Mouse (Mus musculus): ENCODE measurements around the gene Dyrk1b. TPM values are rescaled to one million over a fixed set of nuclear protein-coding genes. Genes with fewer than 3 reads are reported as not detected.

The Dyrk1b gene
- polyA plus RNA-seq, 1 experiment from 2014 or later = 17.6 TPM

GRCm38 (mm10) chr7:28169489-28170422 lies 9.5 kb upstream of the Dyrk1b start, which contains the start of gene Fbl:
Gene Fbl, plus strand, starts transcription at chr7:28169710.
- under 1% methylated on average over 80 of the region's 80 CpGs for WGBS

DNA sequence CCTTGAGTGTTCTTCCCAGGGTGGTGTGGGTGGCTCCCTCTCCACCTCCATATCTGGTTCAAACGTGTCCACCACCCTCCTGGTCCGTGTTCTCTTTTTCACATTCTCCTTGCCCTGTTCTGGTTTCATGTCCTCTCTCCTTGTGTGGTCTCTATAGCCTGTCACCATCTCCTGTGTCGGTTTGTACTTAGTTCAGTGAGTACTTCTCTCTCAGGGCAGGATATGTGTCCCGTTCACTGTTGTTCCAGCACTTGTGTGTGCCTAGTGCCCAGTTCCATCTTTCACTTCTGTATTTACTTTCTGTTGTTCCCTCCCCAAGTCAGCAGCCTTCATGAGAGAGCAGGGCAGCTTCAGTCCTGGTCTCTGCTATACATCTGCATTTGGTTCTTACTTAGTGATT lies 3.9 kb upstream of the Dyrk1b start:
- Histone ChIP-seq H3K9ac (replicated peaks) (no peak overlapping the region), H3K36me3 (peaks cover 44% of the 10 kb centered on the region), H3K27ac (no peak overlapping the region), H3K4me3 (replicated peaks) (no peak overlapping the region), H3K4me2 (no peak overlapping the region), H3K27me3 (no peaks in the 10 kb centered on the region), H3K4me1 (replicated peaks) (peaks cover 15% of the 10 kb centered on the region), H3K9me3 (no peaks in the 10 kb centered on the region)
- ATAC-seq (ENCODE audit: insufficient number of reproducible peaks, insufficient read depth, low FRiP score, low TSS enrichment, low read depth) = no peak
- WGBS = 88% methylated on average over 4 of the region's 4 CpGs

More at GRCm38 (mm10) chr7:28169489-28170422, 9.5 kb upstream of the Dyrk1b start, which contains the start of gene Fbl:
- ATAC-seq (ENCODE audit: insufficient number of reproducible peaks, insufficient read depth, low FRiP score, low TSS enrichment, low read depth) = peak; percentile 72
- Histone ChIP-seq H3K27ac (peak within 1 kb of the TSS; percentile 85), H3K27me3 (no peaks in the 10 kb centered on the region), H3K36me3 (peaks cover 3% of the 10 kb centered on the region), H3K9ac (replicated peaks) (peak within 1 kb of the TSS; percentile 80), H3K4me3 (replicated peaks) (peak within 1 kb of the TSS; percentile 86), H3K9me3 (peaks cover 8% of the 10 kb centered on the region; the same call in 1 of the 2 replicates), H3K4me2 (peak within 1 kb of the TSS; percentile 82), H3K4me1 (replicated peaks) (peaks cover 24% of the 10 kb centered on the region)

DNA sequence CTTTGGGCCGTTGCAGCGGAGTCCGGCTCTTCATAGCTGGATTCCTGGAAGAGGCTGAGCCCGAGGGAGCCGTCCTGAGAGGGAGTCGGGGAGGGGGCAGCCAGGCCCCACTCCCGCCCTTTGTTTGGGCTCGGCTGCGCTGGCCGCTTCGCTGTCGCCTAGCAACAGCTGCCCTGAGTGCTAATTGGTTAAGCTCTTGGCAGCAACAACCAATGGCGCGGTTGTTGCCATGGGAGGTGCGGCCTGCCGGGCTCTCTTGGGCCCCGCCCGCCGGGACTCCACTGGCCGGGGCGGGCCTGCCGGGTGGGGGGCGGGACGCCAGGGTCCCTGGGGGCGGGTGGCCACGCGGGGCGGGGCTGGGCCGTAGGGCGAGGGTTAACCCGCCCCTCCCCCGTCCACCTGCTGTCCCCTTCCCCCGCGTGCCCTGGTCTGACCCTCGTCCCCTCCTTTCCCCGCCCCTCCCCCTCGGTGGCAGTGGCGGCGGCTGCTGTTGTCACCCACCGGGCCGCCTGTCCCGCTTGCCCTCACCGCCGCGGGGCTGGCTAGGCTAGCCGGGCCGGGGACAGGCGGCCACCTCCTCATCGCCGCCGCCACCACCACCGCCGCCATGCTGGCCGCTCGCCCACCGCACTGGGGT lies 590 bp downstream of the Dyrk1b start:
- H3K36me3 ChIP-seq = peaks cover 80% of the 10 kb centered on the region
- peak overlapping the region; percentile 93 for H3K4me3 ChIP-seq (replicated peaks)
- H3K4me1 ChIP-seq (replicated peaks) = peaks cover 12% of the 10 kb centered on the region
- peak; percentile 93 for ATAC-seq (ENCODE audit: insufficient number of reproducible peaks, insufficient read depth, low FRiP score, low TSS enrichment, low read depth)
- H3K9me3 ChIP-seq = no peaks in the 10 kb centered on the region
- 1% methylated on average over 35 of the region's 56 CpGs for WGBS
- H3K27me3 ChIP-seq = no peaks in the 10 kb centered on the region
- H3K9ac ChIP-seq (replicated peaks) = peak overlapping the region; percentile 86
- H3K4me2 ChIP-seq = peak overlapping the region; percentile 95
- H3K27ac ChIP-seq = peak overlapping the region; percentile 91

DNA sequence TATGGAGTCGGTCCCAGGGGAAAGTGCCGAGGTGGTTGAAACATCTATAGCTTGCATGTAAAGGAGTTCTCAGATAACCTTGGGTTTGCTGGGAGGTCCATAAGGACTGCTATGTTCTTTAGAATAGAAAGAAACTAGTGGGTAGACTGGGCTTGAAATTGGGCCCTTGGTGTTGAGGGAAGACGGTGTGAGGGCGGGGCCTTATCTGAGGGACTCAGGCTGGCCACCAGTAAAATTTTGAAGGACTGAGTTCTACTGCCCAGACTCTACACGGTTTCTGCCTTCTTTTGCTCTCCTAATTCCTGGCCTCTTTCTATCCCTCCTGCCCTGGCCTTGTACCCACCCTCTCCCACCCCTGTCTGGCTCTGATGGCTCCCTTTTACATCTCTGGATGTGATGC lies 1.6 kb downstream of the Dyrk1b start:
- H3K4me3 ChIP-seq (replicated peaks) = peak overlapping the region; percentile 93
- H3K9ac ChIP-seq (replicated peaks) = peak overlapping the region; percentile 86
- no peak for ATAC-seq (ENCODE audit: insufficient number of reproducible peaks, insufficient read depth, low FRiP score, low TSS enrichment, low read depth)
- peak overlapping the region; percentile 78; the same call in 1 of the 2 replicates for H3K27ac ChIP-seq
- WGBS = 87% methylated on average over 5 of the region's 5 CpGs
- peaks cover 12% of the 10 kb centered on the region for H3K4me1 ChIP-seq (replicated peaks)
- H3K36me3 ChIP-seq = peaks cover 80% of the 10 kb centered on the region
- no peaks in the 10 kb centered on the region for H3K27me3 ChIP-seq
- H3K4me2 ChIP-seq = peak overlapping the region; percentile 95
- H3K9me3 ChIP-seq = no peaks in the 10 kb centered on the region

- Histone ChIP-seq H3K9ac (replicated peaks) (no peak overlapping the region), H3K27me3 (no peaks in the 10 kb centered on the region), H3K27ac (no peak overlapping the region), H3K36me3 (peaks cover 80% of the 10 kb centered on the region), H3K4me1 (replicated peaks) (peaks cover 12% of the 10 kb centered on the region), H3K9me3 (no peaks in the 10 kb centered on the region), H3K4me2 (0 out of 2 replicates have a peak overlapping the region, but pooled peaks have one; percentile 95), H3K4me3 (replicated peaks) (0 out of 2 replicates have a peak overlapping the region, but pooled peaks have one; percentile 10)
- 98% methylated on average over 12 of the region's 12 CpGs for WGBS
- ATAC-seq (ENCODE audit: insufficient number of reproducible peaks, insufficient read depth, low FRiP score, low TSS enrichment, low read depth) = no peak
Observed at GRCm38 (mm10) chr7:28181376-28181775, 2.1 kb downstream of the Dyrk1b start.

- H3K4me3 ChIP-seq (replicated peaks) = no peak overlapping the region
- no peak overlapping the region for H3K27ac ChIP-seq
- peaks cover 12% of the 10 kb centered on the region for H3K4me1 ChIP-seq (replicated peaks)
- H3K9ac ChIP-seq (replicated peaks) = no peak overlapping the region
- no peaks in the 10 kb centered on the region for H3K9me3 ChIP-seq
- H3K27me3 ChIP-seq = no peaks in the 10 kb centered on the region
- no peak for ATAC-seq (ENCODE audit: insufficient number of reproducible peaks, insufficient read depth, low FRiP score, low TSS enrichment, low read depth)
- H3K4me2 ChIP-seq = no peak overlapping the region
- H3K36me3 ChIP-seq = peaks cover 80% of the 10 kb centered on the region
- 98% methylated on average over 21 of the region's 22 CpGs for WGBS
Observed at GRCm38 (mm10) chr7:28182320-28182719, 3.1 kb downstream of the Dyrk1b start.

DNA sequence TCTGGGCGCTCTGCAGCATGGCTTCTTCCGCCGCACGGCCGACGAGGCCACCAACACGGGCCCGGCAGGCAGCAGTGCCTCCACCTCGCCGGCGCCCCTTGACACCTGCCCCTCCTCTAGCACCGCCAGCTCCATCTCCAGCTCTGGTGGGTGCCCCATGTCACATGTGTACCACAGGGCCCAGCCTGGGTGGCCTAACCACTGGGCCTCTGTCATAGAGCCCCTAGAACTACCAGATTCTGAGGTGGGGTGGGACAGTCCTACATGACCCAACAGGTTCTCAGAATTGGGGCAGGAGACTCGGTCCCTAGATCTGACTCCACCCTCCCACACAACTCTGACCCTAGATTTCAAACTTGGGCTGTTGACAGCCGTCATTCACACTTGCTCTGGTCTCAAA lies 6.6 kb downstream of the Dyrk1b start:
- H3K36me3 ChIP-seq = peaks cover 100% of the 10 kb centered on the region
- no peak overlapping the region for H3K9ac ChIP-seq (replicated peaks)
- peaks cover 5% of the 10 kb centered on the region for H3K4me1 ChIP-seq (replicated peaks)
- H3K27me3 ChIP-seq = no peaks in the 10 kb centered on the region
- H3K9me3 ChIP-seq = no peaks in the 10 kb centered on the region
- no peak overlapping the region for H3K27ac ChIP-seq
- H3K4me2 ChIP-seq = no peak overlapping the region
- WGBS = 95% methylated on average over 14 of the region's 14 CpGs
- H3K4me3 ChIP-seq (replicated peaks) = no peak overlapping the region
- ATAC-seq (ENCODE audit: insufficient number of reproducible peaks, insufficient read depth, low FRiP score, low TSS enrichment, low read depth) = no peak

DNA sequence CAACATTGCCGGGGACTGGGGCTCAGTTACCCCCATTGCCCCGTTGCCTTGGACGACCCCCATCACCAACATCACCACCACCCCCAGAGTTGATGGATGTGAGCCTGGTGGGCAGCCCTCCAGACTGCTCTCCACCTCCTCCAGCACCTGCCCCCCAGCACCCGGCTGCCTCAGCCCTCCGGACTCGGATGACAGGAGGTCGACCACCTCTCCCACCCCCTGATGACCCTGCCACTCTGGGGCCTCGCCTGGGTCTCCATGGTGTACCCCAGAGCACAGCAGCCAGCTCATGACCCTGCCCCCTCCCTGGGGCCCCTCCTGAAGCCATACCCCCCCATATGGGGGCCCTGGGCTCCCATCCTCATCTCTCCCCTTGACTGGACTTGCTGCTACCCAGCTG lies 7.4 kb downstream of the Dyrk1b start:
- no peak for ATAC-seq (ENCODE audit: insufficient number of reproducible peaks, insufficient read depth, low FRiP score, low TSS enrichment, low read depth)
- Histone ChIP-seq H3K9ac (replicated peaks) (no peak overlapping the region), H3K27me3 (no peaks in the 10 kb centered on the region), H3K4me2 (no peak overlapping the region), H3K9me3 (no peaks in the 10 kb centered on the region), H3K36me3 (peaks cover 100% of the 10 kb centered on the region), H3K27ac (no peak overlapping the region), H3K4me3 (replicated peaks) (no peak overlapping the region), H3K4me1 (replicated peaks) (no peaks in the 10 kb centered on the region)
- WGBS = 96% methylated on average over 6 of the region's 8 CpGs

DNA sequence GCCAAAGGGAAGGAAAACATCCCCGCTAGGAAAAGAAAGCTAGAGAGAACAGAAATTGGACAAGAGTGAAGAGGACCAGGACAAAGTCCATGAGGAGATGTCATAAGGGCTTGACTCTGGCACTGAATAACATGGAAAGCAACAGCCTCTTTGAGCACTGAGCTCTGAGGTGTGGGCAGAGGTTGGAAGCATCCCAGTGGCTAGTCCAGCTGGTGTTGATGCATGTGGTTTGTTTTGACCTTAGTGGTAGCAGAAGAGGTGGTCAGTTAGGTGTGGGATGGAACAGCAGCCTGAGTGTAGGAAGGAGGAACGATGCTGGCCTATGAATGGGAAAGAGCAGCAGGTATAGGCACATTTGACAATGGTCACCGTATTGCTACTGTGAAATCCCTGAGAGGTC lies 12.2 kb downstream of the Dyrk1b start:
- Histone ChIP-seq H3K4me1 (replicated peaks) (no peaks in the 10 kb centered on the region), H3K9me3 (no peaks in the 10 kb centered on the region), H3K9ac (replicated peaks) (no peak overlapping the region), H3K36me3 (peaks cover 86% of the 10 kb centered on the region), H3K27me3 (no peaks in the 10 kb centered on the region), H3K4me2 (no peak overlapping the region), H3K27ac (no peak overlapping the region), H3K4me3 (replicated peaks) (no peak overlapping the region)
- ATAC-seq (ENCODE audit: insufficient number of reproducible peaks, insufficient read depth, low FRiP score, low TSS enrichment, low read depth) = no peak
- 91% methylated on average over 3 of the region's 3 CpGs for WGBS

DNA sequence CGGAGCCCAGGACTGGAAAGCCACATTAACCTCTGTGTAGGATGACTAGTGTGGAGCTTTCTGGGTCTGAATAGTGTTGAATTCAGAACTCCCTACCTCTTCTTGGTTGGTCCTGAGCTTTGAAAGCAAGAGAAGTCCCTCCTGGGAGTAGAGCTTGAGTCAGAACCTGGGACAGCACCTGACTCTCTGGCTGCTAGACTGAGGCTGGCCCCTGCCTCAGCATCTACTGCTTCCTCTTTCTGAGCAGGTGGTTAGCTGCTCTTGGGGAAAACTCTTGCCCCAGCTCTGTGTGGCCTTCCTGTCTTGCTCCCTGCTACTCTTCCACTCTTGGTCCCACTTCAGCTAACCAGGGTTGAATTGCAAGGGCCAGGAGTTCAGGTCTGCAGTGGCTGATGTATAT lies 12.6 kb downstream of the Dyrk1b start:
- WGBS = 97% methylated on average over 1 of the region's 1 CpGs
- no peaks in the 10 kb centered on the region for H3K27me3 ChIP-seq

DNA sequence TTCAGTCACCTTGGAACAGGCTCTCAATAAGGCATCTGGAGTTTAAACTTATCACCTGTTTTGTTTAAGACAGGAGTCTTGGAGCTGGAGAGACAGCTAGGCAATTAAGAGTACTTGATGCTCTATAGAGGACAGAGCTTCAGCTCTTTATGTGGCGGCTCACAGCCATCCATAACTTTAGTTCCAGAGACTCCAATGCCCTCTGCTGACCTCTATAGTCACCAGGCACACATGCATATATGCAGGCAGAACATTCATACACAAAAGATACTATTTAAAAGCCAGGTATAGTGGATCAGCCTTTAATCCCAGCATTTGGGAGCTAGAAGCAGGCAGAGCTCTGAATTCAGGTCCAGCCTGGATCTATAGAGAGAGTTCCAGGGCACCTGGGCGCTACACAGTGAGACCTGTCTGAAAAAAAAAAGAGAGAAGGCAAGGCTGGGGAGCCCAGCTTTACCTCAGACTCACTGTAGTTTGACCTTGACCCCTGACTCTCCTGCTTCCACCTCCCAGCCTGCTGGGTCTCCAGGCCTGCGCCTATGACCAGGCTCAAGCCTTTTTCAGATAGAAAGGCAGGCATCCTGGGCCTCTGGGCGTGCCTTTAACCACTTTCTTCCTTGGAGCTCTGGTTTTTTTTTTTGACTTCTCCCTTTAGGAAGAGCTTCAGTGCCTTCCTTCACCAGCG lies 16.3 kb downstream of the Dyrk1b start:
- peaks cover 71% of the 10 kb centered on the region for H3K36me3 ChIP-seq
- WGBS = 85% methylated on average over 5 of the region's 5 CpGs
- H3K27me3 ChIP-seq = no peaks in the 10 kb centered on the region
- ATAC-seq (ENCODE audit: insufficient number of reproducible peaks, insufficient read depth, low FRiP score, low TSS enrichment, low read depth) = no peak
- no peaks in the 10 kb centered on the region for H3K4me1 ChIP-seq (replicated peaks)
- no peak overlapping the region for H3K9ac ChIP-seq (replicated peaks)
- H3K4me3 ChIP-seq (replicated peaks) = no peak overlapping the region
- H3K4me2 ChIP-seq = no peak overlapping the region
- no peaks in the 10 kb centered on the region for H3K9me3 ChIP-seq
- H3K27ac ChIP-seq = no peak overlapping the region

More for the DNA sequence above, 12.6 kb downstream of the Dyrk1b start:
- Histone ChIP-seq H3K4me3 (replicated peaks) (no peak overlapping the region), H3K9ac (replicated peaks) (no peak overlapping the region), H3K27ac (no peak overlapping the region), H3K36me3 (peaks cover 85% of the 10 kb centered on the region), H3K4me1 (replicated peaks) (no peaks in the 10 kb centered on the region), H3K9me3 (no peaks in the 10 kb centered on the region), H3K4me2 (no peak overlapping the region)
- no peak for ATAC-seq (ENCODE audit: insufficient number of reproducible peaks, insufficient read depth, low FRiP score, low TSS enrichment, low read depth)

Measured in limb, embryonic 12.5 days (tissue).